Mouse (Mus musculus): ENCODE measurements around the gene Alkbh8.
"Not testable (repeated sequence)": the region's sequence is repeated elsewhere in the genome, so short reads cannot be mapped to it uniquely, and the experiment has no call there.

The Alkbh8 gene

GRCm38 (mm10) chr9:3334962-3335767 lies at the start of gene Alkbh8:
Alkbh8 (plus strand) TSS chr9:3335140.
- peak; percentile 85 for DNase-seq (ENCODE audit: low read depth, low spot score)

GRCm38 (mm10) chr9:3309292-3309836 lies 25.6 kb upstream of the Alkbh8 start:
- DNase-seq (ENCODE audit: low read depth, low spot score), result no peak

DNA sequence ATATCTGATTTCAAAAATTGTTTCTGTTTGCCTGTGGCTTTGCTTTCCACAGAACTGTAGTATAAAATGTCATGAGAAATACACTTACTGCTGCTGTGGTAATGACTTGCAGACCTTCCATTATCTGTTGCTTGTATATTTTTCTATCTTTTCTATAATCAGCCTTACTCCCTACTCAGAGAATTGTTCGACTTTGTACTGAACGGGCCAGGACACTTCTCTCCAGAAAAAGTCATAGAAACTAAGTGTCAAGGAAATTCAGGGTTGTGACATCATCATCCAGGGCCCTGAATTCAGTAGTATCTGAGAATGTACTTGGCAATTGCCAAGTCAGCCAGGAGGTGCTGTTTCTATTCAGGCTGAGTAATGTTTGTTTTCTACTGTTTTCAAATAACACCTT lies 24.9 kb upstream of the Alkbh8 start:
- no peak for DNase-seq (ENCODE audit: low read depth, low spot score)

DNA sequence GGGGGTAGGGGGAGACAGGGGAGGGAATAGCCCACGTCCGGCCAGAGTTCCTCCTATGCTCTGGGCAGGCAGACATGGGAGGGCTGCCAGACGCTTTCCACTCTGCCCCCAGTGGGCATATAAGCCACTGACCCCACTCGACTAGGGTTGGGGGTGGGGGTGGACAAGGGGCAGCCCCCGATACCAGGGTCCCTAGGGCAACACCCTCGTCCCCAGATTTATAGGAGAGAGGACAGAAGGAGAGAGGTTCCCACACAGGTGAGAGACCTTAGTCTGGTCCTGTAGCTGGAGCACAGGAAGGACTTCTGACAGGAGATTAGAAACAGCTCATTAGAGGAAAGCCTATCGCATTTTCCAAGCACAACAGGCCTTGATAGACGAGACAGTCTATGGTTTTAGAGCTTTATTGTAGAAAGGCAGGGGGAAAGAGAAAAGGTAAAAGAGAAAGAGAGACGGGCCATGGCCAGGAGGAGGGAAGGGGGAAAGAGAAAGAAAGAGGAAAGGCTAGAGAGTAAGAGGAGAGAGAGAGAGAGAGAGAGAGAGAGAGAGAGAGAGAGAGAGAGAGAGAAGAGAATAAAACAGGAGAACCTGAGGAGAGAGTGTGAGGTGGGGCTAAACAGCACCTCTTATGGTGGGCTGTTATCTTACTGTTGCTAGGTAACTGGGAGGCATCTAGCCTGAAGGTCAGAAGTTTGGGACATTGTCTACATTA lies 7.4 kb upstream of the Alkbh8 start:
- not testable (repeated sequence) for DNase-seq (ENCODE audit: low read depth, low spot score)

- no peak for DNase-seq (ENCODE audit: low read depth, low spot score)
Measured at GRCm38 (mm10) chr9:3328054-3328595, 6.8 kb upstream of the Alkbh8 start.

GRCm38 (mm10) chr9:3330319-3330718 lies 4.6 kb upstream of the Alkbh8 start:
- no peak for DNase-seq (ENCODE audit: low read depth, low spot score)

GRCm38 (mm10) chr9:3330737-3331384 lies 4.1 kb upstream of the Alkbh8 start:
- DNase-seq (ENCODE audit: low read depth, low spot score), result no peak

DNA sequence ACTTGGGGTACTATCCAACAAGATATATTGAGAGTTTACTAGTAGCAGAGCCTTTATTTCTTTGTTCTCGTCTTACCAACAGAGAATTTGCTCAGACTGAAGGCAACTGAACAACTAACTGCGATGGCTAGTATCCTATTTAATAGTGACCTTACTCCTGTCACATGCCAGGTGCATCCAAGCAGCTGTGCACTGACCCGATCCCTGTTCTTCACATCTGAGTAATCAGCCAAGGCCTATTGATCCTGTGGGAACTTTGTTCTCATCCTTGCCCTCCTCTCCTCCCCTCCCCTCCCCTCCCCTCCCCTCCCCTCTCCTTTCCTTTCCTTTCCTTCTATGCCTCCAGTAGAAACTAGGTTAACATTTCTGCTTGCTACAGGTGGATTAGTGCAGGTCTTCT lies 1.7 kb downstream of the Alkbh8 start:
- DNase-seq (ENCODE audit: low read depth, low spot score), result no peak

- DNase-seq (ENCODE audit: low read depth, low spot score), result no peak
Measured at GRCm38 (mm10) chr9:3345136-3345535, 10.2 kb downstream of the Alkbh8 start.

DNA sequence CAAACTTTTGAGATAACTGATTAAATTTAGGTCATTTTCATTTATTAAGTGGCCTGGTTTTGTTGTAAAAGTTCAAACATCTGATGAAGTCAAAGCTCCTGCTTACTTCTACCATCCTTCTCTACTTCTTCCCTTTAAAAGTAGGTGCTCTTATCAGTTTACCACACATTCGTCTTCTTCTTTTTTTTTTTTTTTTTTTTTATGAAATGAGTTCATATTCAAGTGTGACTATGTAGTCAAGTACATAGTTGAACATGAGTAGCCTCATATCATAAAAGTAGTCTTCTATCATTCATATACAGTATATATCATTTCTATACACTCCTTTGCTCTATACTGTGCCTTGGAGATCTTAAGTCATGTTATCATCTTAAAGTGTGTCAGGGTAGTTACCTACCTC lies 11.0 kb downstream of the Alkbh8 start:
- DNase-seq (ENCODE audit: low read depth, low spot score), result no peak

DNA sequence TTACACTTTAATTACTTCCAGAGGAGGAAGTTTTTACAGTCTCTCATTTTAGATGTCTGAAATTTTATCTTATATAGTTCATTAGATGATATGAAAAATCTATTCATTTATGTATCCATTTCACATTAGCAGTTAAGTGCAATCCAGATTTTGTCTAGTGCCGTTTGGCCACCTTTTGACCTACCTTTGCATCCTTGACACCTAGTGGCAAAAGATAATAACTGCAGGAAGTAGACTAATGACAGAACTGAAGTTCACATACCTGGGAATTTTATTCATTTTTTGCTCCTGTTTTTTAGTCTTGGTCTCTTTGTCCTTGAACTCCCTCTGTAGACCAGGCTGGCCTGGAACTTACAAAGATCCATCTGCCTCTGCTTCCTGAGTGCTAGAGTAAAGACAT lies 15.1 kb downstream of the Alkbh8 start:
- DNase-seq (ENCODE audit: low read depth, low spot score), result no peak

GRCm38 (mm10) chr9:3376323-3376722 lies 41.4 kb downstream of the Alkbh8 start:
- DNase-seq (ENCODE audit: low read depth, low spot score), result not testable (repeated sequence)

DNA sequence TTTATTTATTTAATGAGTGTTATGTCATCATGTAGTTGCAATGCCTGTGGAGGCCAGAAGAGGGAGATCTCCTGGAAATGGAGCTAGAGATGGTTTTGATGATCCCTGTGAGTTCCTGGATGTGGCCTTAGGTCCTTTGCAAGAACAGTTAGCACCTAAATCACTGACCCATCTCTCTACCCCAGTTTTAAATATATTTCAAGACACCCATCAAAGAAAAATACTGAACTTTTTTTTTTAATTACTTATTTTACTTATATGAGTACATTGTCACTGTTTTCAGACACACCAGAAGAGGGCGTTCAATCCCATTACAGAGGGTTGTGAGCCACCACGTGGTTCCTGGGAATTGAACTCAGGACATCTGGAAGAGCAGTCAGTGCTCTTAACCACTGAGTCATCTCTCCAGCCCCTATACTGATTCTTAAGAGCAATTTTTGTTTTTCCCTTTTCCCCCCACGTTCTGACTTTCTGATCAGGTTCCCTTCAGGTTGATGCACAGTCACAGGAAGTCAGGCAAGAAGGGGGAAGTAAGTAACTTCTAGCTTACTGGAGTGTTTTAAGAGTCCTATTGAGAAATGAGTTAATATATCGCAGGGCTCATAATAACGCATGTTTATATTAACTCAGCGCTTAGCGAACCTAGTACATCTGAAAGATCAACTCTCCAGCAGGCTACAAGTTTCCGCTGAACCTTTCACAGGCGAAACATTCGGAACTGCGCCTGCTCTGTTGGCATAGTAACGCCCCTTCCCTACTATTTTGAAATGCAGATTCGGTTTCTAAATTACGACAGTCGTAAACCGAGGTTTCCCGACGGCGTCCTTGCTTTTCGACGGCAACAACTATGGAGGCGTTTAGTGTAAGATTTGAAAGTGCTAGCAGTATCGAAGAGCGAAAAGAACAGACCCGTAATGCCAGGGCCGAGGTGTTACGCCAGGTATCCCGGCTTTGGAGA lies 68.6 kb downstream of the Alkbh8 start, which contains the start of gene Cwf19l2:
TSS of gene Cwf19l2 (plus strand) at position 342 of the 958 bp plus-strand sequence.
- DNase-seq (ENCODE audit: low read depth, low spot score), result peak; percentile 91

DNA sequence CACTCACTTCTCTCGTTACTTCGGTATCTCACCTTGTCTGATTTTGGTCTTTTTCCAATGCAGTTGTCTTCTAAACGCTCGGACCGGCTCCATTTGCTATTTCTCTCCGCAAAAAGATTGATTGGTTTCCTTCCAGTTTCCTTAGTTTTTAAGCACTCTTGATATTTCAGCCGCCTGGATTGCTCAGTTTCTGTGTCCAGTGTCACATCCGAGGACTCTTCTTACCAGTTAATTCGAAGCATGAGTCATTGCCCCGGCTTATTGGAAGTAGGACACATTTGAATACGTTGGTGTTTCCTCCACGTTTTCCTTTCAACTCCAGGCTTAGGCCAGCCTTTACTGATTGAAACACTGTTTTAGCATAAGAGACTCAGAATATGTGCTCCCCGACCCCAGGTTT lies 69.4 kb downstream of the Alkbh8 start:
- peak; percentile 7 for DNase-seq (ENCODE audit: low read depth, low spot score)

GRCm38 (mm10) chr9:3439555-3440300 lies 104.8 kb downstream of the Alkbh8 start:
- DNase-seq (ENCODE audit: low read depth, low spot score), result not testable (repeated sequence)

All from forelimb bud, embryonic 11.5 days (tissue).